Mouse (Mus musculus) left cerebral cortex, adult 8-10 months (tissue): ENCODE results near the gene Rnf151. TPM values are rescaled to one million over a fixed set of nuclear protein-coding genes. Genes with fewer than 3 reads are reported as not detected.
"Not testable (repeated sequence)": the region's sequence is repeated elsewhere in the genome, so short reads cannot be mapped to it uniquely, and the experiment has no call there.

ENCODE experiments used
- DNase-seq, 2 experiments: peaks; one replicate each; pipeline ENCODE4 v3.0.0; 2022; ENCODE audit warnings: low spot score in 2 of 2
- total RNA-seq, 4 experiments: library from RNA; stranded (reverse); gene quantifications; 2 replicates each; pipeline ENCODE4 v1.2.4; 2022

Rnf151 gene
- total RNA-seq, 4 experiments from 2014 or later = 0.37 TPM; not detected in 3

- DNase-seq = no peak
Observed at GRCm38 (mm10) chr17:24732233-24732935, 14.5 kb upstream of the Rnf151 start.

- no peak for DNase-seq
Observed at GRCm38 (mm10) chr17:24730787-24731186, 12.9 kb upstream of the Rnf151 start.

- no peak for DNase-seq
Observed at GRCm38 (mm10) chr17:24729067-24729466, 11.2 kb upstream of the Rnf151 start.

GRCm38 (mm10) chr17:24728184-24728583 is 10.3 kb upstream of the Rnf151 start:
- no peak for DNase-seq

GRCm38 (mm10) chr17:24727618-24728017 is 9.8 kb upstream of the Rnf151 start, which contains the start of gene Rpl3l:
Rpl3l (plus strand) TSS chr17:24727820.
- DNase-seq = no peak

- no peak for DNase-seq
Observed at GRCm38 (mm10) chr17:24725637-24726390, 8.0 kb upstream of the Rnf151 start.

GRCm38 (mm10) chr17:24724184-24724583 is 6.3 kb upstream of the Rnf151 start, which contains the start of gene Ndufb10:
Ndufb10 (minus strand) TSS chr17:24724478.
- DNase-seq = peak; percentile 92 to 94

GRCm38 (mm10) chr17:24723881-24724180 is 6.0 kb upstream of the Rnf151 start:
- no peak for DNase-seq

- DNase-seq = no peak
Observed at GRCm38 (mm10) chr17:24723122-24723880, 5.4 kb upstream of the Rnf151 start.

GRCm38 (mm10) chr17:24722220-24722924 is 4.5 kb upstream of the Rnf151 start:
- DNase-seq = no peak

GRCm38 (mm10) chr17:24721383-24721955 is 3.6 kb upstream of the Rnf151 start:
- not testable (repeated sequence) for DNase-seq

GRCm38 (mm10) chr17:24720616-24721015 is 2.8 kb upstream of the Rnf151 start:
- not testable (repeated sequence) for DNase-seq

- DNase-seq = peak; percentile 96 to 99
Observed at GRCm38 (mm10) chr17:24719494-24720222, 1.8 kb upstream of the Rnf151 start.

- DNase-seq = not testable (repeated sequence)
Observed at GRCm38 (mm10) chr17:24718938-24719337, 1.1 kb upstream of the Rnf151 start.

GRCm38 (mm10) chr17:24716166-24716682 is 1.6 kb downstream of the Rnf151 start:
- DNase-seq = no peak

GRCm38 (mm10) chr17:24715556-24715955 is 2.3 kb downstream of the Rnf151 start:
- no peak for DNase-seq

- no peak for DNase-seq
Observed at GRCm38 (mm10) chr17:24708646-24709045, 9.2 kb downstream of the Rnf151 start.

- DNase-seq = peak in 1 of 2 experiments; percentile 6
Observed at GRCm38 (mm10) chr17:24707801-24708425, 9.9 kb downstream of the Rnf151 start.

GRCm38 (mm10) chr17:24706982-24707800 is 10.7 kb downstream of the Rnf151 start, which contains the start of gene Tbl3:
Tbl3 (minus strand) TSS chr17:24707660.
- DNase-seq = peak; percentile 90 to 98
